Mouse (Mus musculus) stomach, embryonic 16.5 days (tissue): Measurements from ENCODE around the gene Apol9b. TPM values are rescaled to one million over a fixed set of nuclear protein-coding genes. Genes with fewer than 3 reads are reported as not detected.
A peak's percentile ranks its signal among the peaks of the same experiment; 100 is the strongest.

Experiments used
- ATAC-seq: fragments of 200-750 bp; cut with Nextera tagmentation; 2 replicates; pipeline ENCODE4 v1.8.0; 2017; ENCODE audit warnings: moderate number of reproducible peaks, moderate TSS enrichment; ENCODE audit not compliant: insufficient read depth, low FRiP score
- H3K27ac ChIP-seq: fragments of 300-500 bp; sonication (generic); 2 replicates; pipeline ENCODE4 v1.5.1; 2014; ENCODE audit warnings: low read length
- H3K27me3 ChIP-seq: fragments of 300-500 bp; sonication (generic); 2 replicates; pipeline ENCODE4 v1.6.1; 2014; ENCODE audit warnings: low read length, control low read depth, mixed read lengths; ENCODE audit not compliant: control insufficient read depth, insufficient read depth
- H3K36me3 ChIP-seq: fragments of 300-500 bp; sonication (generic); 2 replicates; pipeline ENCODE4 v1.6.1; 2014; ENCODE audit warnings: low read length; ENCODE audit not compliant: control insufficient read depth, insufficient read depth
- H3K4me1 ChIP-seq: fragments of 300-500 bp; sonication (generic); 2 replicates; pipeline ENCODE4 v1.6.1; 2014; ENCODE audit warnings: low read length, control low read depth, mixed read lengths; ENCODE audit not compliant: control insufficient read depth, insufficient read depth
- H3K4me2 ChIP-seq: fragments of 300-500 bp; sonication (generic); 2 replicates; pipeline ENCODE4 v1.6.1; 2014; ENCODE audit warnings: low read depth, low read length, mixed read lengths
- H3K4me3 ChIP-seq: fragments of 300-500 bp; sonication (generic); replicated peaks from 2 replicates; pipeline ENCODE4 v1.5.1; 2014; ENCODE audit warnings: mild to moderate bottlenecking, low read length
- H3K9ac ChIP-seq: fragments of 300-500 bp; sonication (generic); 2 replicates; pipeline ENCODE4 v1.6.1; 2014; ENCODE audit warnings: low read length
- H3K9me3 ChIP-seq: fragments of 300-500 bp; sonication (generic); replicated peaks from 2 replicates; pipeline ENCODE4 v1.6.1; 2016; ENCODE audit warnings: low read length, control low read depth; ENCODE audit not compliant: control insufficient read depth
- WGBS: fragments of 180-500 bp; shearing (Covaris S2); extraction: QIAGEN DNeasy Blood & Tissue Kit; methylation state at CpG from one replicate; pipeline ENCODE4 v1.1.7; 2014; 5-methylcytosine and 5-hydroxymethylcytosine counted together
- polyA plus RNA-seq: library from polyadenylated mRNA; unstranded; fragments of >200 nt; fragmentation: Nextera tagmentation; extraction: Ambion mirVana; gene quantifications from 2 replicates; pipeline ENCODE4 v1.2.1, GENCODE M21; 2015

Apol9b gene
- polyA plus RNA-seq, 1 experiment from 2014 or later: 0.37 TPM

DNA sequence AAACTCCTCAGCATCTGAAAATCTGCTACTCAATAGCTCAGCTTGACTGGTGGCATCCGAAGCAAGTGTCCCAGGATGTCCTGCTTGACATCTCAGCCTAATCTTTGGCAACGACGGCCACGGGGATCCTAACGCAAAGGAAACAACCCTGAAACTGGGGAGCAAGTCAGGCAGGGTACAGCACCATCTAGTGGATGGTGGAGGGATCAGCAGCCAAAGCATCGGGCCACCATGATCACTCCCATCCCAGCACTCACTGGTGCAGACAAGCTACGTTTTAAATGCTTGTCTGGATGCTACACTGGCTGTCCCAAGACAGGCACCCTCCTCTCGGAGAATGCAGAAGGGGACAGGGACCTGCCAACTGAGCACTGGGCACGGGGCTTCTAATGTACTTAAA lies 28.0 kb downstream of the Apol9b start, which contains the start of gene Apol8:
Gene Apol8 (minus strand): TSS at position 156 of the 400 bp plus-strand sequence.
- Histone ChIP-seq H3K9me3 (no peaks in the 10 kb centered on the region), H3K27me3 (no peaks in the 10 kb centered on the region), H3K4me1 (no peaks in the 10 kb centered on the region), H3K27ac (no peak within 1 kb of the TSS), H3K9ac (no peak within 1 kb of the TSS), H3K4me2 (no peak within 1 kb of the TSS), H3K36me3 (peaks cover 14% of the 10 kb centered on the region), H3K4me3 (no peak within 1 kb of the TSS)
- 7% methylated on average over 9 of the region's 9 CpGs for whole genome bisulfite sequencing
- no peak for ATAC-seq

DNA sequence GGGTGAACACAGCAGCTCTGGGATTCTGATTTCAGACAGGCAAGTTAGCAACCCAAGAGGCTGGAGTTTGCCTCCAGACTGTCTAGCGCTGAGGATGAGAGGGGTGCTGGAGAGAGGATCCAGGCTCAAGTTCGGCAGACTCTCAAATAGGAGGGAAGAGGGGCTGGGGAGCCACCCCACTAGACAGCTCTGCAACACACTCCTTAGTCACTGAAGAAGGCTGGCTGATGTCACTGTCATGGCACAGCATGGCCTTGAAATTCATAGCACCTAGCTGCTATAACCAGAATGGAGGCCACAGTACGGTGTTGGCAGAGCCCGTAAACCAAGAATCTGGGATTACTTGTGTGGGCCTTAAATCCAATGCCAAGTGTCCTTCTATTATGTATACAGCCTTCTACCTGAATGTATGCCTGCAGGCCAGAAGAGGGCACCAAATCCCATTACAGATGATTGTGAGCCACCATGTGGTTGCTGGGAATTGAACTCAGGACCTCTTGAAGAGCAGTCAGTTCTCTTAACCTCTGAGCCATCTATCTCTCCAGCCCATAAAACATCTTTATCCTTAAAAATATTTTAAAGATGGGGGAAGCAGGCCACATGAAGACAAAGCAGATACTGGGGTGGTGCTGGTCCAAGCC lies 28.9 kb downstream of the Apol9b start:
- no peaks in the 10 kb centered on the region for H3K27me3 ChIP-seq
- H3K9me3 ChIP-seq: no peaks in the 10 kb centered on the region
- no peak overlapping the region for H3K9ac ChIP-seq

DNA sequence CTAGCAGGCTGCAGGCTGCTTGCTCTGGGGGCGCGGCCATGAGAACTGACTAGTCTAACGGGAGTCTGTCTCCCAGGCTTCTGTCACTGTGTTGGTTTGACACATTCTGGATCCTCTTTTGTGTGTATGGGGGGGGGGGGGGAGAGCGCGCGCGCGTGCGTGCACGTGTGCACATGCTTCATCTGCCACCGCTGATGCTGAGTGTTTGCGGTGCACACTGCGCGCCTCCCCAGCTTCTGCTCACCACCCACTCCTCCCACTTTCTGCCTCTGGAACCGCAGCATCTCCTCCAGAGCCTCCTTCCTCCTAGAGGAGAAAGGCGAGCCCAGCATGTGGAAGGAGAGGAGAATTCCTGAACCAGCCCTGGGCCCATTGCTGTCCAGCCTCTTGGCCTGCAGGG lies 31.2 kb downstream of the Apol9b start:
- H3K4me3 ChIP-seq: no peak overlapping the region
- H3K27me3 ChIP-seq: no peaks in the 10 kb centered on the region
- H3K36me3 ChIP-seq: peaks cover 32% of the 10 kb centered on the region
- WGBS: 92% methylated on average over 16 of the region's 16 CpGs
- no peaks in the 10 kb centered on the region for H3K9me3 ChIP-seq
- ATAC-seq: no peak
- H3K27ac ChIP-seq: no peak overlapping the region
- no peak overlapping the region for H3K4me2 ChIP-seq
- H3K4me1 ChIP-seq: peaks cover 5% of the 10 kb centered on the region; the same call in 1 of the 2 replicates
- H3K9ac ChIP-seq: no peak overlapping the region

More for the DNA sequence above, 28.9 kb downstream of the Apol9b start:
- WGBS: 73% methylated on average over 4 of the region's 4 CpGs
- no peak overlapping the region for H3K4me2 ChIP-seq
- H3K4me1 ChIP-seq: no peaks in the 10 kb centered on the region
- H3K27ac ChIP-seq: no peak overlapping the region
- no peak for ATAC-seq
- H3K36me3 ChIP-seq: peaks cover 16% of the 10 kb centered on the region
- H3K4me3 ChIP-seq: no peak overlapping the region

DNA sequence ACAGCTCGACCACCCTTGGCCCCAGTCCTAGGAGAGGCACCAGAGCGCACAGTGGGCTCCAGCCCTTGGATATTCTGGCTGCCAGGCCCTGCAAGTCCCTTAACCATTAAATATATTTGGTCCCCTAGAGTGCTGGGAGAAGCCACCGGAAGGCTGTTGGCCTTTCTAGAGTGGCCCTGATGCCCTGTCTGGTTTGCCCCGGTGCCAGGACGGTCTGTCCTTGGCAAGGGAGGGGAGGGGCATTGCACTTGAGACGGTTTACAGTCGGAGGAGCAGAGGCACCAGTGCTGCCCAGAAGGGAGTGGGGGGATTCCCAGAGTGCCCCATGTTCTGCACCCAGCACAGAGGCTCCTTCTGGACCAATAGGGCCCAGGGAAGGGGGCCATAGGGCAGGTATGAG lies 32.2 kb downstream of the Apol9b start:
- no peak overlapping the region for H3K4me3 ChIP-seq
- no peak overlapping the region for H3K27ac ChIP-seq
- peaks cover 41% of the 10 kb centered on the region for H3K36me3 ChIP-seq
- 96% methylated on average over 7 of the region's 7 CpGs for WGBS
- H3K9ac ChIP-seq: no peak overlapping the region
- H3K4me2 ChIP-seq: no peak overlapping the region
- H3K4me1 ChIP-seq: peaks cover 11% of the 10 kb centered on the region; the same call in 1 of the 2 replicates
- H3K9me3 ChIP-seq: no peaks in the 10 kb centered on the region
- H3K27me3 ChIP-seq: no peaks in the 10 kb centered on the region
- ATAC-seq: no peak

DNA sequence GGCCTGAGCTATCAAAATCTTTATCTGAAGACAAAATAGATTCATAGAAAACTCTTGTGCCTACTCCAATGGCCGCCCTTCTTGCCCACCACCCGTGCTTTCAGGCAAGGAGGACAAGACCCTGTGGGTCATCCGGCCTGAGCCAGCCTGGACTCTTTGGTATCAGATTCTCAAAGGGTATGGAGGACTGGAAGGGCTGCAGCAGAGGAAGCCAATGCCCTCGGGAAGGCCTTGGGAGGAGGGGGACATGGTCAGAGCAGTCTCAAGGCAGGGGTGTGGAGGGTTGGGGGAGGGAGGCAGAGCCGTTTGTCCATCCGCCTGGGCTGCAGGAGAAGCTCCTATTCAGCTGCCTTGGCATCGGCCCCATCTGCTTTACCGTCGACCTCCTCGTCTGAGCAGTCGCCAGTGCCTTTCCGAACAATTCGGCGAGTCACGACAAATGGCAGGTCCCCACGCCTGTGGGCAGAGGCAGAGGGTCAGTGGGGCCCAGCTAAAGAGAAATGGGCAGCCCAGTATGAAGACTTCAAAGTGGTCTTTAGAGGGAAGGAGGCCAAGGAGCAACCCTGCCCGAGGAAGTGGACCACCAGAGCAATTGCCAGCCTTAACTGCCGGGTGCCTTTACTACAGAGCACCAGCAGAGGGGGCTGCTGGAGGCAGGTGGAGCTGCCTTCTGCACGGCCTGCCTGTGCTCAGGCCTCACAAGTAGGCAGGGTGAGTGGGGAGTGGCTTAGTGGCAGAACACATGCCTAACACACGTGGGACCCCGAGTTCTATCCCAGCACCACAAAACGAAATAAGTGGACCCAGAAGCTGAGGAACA lies 32.9 kb downstream of the Apol9b start:
- 73% methylated on average over 22 of the region's 22 CpGs for WGBS
- no peaks in the 10 kb centered on the region for H3K9me3 ChIP-seq
- H3K9ac ChIP-seq: no peak overlapping the region
- no peak overlapping the region for H3K4me2 ChIP-seq
- H3K4me3 ChIP-seq: no peak overlapping the region
- peaks cover 11% of the 10 kb centered on the region; the same call in 1 of the 2 replicates for H3K4me1 ChIP-seq
- H3K27me3 ChIP-seq: no peaks in the 10 kb centered on the region
- no peak overlapping the region for H3K27ac ChIP-seq
- peaks cover 46% of the 10 kb centered on the region for H3K36me3 ChIP-seq
- ATAC-seq: no peak

DNA sequence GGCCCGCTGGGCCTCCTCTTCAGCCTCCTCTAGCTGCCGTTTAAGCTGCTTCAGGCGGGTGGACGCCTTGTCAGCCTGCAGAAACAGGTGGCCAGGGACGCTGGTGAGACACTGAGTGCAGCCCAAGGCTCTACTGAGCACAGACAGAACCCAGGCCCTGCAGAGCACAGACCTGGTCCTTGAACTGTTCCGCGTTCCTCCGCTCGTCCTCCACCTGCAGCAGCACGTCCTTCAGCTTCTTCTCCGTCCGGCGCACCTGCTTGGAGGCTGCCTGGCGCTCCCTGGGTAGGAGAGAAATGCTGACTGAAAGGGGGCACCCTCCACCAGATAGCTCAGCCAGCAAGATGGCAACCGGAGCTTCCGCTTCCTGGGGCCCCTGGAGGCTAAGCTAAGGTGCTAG lies 34.2 kb downstream of the Apol9b start:
- 92% methylated on average over 16 of the region's 16 CpGs for WGBS
- H3K4me1 ChIP-seq: peaks cover 11% of the 10 kb centered on the region; the same call in 1 of the 2 replicates
- ATAC-seq: no peak

DNA sequence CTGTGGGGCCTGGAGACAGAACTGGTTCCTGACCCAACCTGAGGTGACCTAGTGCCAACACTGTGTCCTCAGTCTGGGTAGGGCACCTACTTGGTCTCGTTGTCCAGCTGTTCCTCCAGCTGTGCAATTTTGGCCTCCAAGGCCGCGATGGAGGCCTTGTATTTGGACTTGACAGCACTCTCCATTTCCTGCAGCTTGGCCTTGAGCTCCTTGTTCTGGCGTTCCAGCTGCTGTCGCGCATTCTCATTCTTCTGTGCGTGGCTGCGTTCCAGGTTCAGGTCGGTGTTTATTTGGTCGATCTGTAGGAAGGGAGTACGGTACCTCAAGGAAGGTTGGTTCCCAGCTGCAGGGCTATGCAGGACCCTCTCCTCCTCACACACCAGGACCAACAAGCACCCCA lies 34.9 kb downstream of the Apol9b start:
- Histone ChIP-seq H3K9ac (peak overlapping the region; percentile 14; the same call in 1 of the 2 replicates), H3K4me3 (no peak overlapping the region), H3K4me2 (no peak overlapping the region), H3K27me3 (no peaks in the 10 kb centered on the region), H3K36me3 (peaks cover 65% of the 10 kb centered on the region), H3K27ac (peak overlapping the region; percentile 62), H3K4me1 (peaks cover 11% of the 10 kb centered on the region; the same call in 1 of the 2 replicates), H3K9me3 (no peaks in the 10 kb centered on the region)
- WGBS: 66% methylated on average over 11 of the region's 11 CpGs
- ATAC-seq: no peak

More for the DNA sequence above, 34.2 kb downstream of the Apol9b start:
- Histone ChIP-seq H3K36me3 (peaks cover 58% of the 10 kb centered on the region), H3K9me3 (no peaks in the 10 kb centered on the region), H3K4me3 (no peak overlapping the region), H3K27me3 (no peaks in the 10 kb centered on the region), H3K4me2 (no peak overlapping the region), H3K27ac (no peak overlapping the region), H3K9ac (no peak overlapping the region)

DNA sequence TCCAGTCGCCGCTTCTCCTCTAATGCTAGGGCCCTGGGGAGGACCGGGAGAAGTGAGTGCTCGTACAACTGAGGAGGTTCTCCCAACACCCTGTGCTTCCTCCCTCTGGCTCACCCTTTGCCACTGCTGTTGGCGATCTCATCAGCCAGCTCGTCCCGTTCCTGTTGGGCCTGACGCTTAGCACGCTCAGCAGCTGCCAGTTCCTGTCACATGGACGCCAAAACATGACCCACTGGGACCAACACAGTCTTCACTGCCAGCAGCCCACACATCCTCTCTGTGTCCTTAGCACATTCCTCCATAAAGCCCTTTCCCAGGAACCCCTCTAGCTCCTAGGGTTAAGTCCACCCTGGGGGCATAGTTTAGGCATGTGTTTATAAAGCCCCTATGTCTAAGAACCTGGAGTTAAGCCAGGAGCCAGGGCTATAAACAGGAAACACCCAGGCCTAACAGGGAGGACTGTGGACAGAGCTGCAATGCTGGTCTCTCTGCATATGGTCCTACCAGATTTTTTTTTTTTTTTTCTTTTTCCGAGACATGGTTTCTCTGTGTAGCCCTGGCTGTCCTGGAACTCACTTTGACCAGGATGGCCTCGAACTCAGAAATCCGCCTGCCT lies 35.7 kb downstream of the Apol9b start:
- Histone ChIP-seq H3K4me3 (no peak overlapping the region), H3K4me2 (no peak overlapping the region), H3K9me3 (no peaks in the 10 kb centered on the region), H3K27me3 (no peaks in the 10 kb centered on the region), H3K36me3 (peaks cover 70% of the 10 kb centered on the region), H3K9ac (peak overlapping the region; percentile 14; the same call in 1 of the 2 replicates), H3K4me1 (peaks cover 11% of the 10 kb centered on the region; the same call in 1 of the 2 replicates), H3K27ac (peak overlapping the region; percentile 62)
- peak; percentile 31; the same call in 1 of the 2 replicates for ATAC-seq
- 63% methylated on average over 13 of the region's 13 CpGs for WGBS
